Mouse (Mus musculus): ENCODE data around the gene Smad6. TPM values are rescaled to one million over a fixed set of nuclear protein-coding genes. Genes with fewer than 3 reads are reported as not detected.

Gene Smad6
- polyA plus RNA-seq, 1 experiment from 2014 or later, result 1.9 TPM

DNA sequence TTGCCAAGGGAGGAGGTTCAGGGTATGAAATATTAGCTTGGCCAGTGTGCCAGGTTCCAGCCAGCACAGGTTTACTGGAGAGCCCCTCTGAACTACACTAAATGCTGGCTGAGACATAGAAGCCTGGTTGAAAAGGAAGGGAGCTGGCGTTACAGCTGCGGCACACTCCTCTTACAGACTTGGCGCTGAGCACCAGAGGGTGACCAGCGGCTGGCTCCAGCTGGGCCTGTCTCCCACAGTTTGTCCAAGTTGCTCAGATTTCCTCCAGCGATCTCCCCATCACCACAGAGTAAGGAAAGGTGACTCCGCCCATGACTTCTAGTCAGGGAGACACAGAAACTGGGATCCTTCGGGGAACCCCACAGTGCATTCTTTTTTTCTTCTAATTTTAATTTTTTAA lies 95.5 kb downstream of the Smad6 start:
- ATAC-seq (no peak), DNase-seq (ENCODE audit: low spot score) (no peak)
- Histone ChIP-seq H3K27ac (ENCODE audit: low read depth, low read length) (no peak overlapping the region), H3K27me3 (replicated peaks; ENCODE audit: control insufficient read depth, insufficient read depth, low read length) (no peaks in the 10 kb centered on the region; the same call in 1 of the 2 replicates), H3K4me3 (ENCODE audit: low read depth, low read length) (no peak overlapping the region), H3K36me3 (ENCODE audit: control insufficient read depth, insufficient read depth, low read length) (no peaks in the 10 kb centered on the region), H3K4me2 (ENCODE audit: low read length) (no peak overlapping the region), H3K4me1 (ENCODE audit: control insufficient read depth, insufficient read depth, low read length) (peaks cover 10% of the 10 kb centered on the region; the same call in 1 of the 2 replicates), H3K9me3 (replicated peaks; ENCODE audit: control insufficient read depth, low read length) (no peaks in the 10 kb centered on the region), H3K9ac (ENCODE audit: low read length) (no peak overlapping the region)
- WGBS, result 85% methylated on average over 7 of the region's 7 CpGs

DNA sequence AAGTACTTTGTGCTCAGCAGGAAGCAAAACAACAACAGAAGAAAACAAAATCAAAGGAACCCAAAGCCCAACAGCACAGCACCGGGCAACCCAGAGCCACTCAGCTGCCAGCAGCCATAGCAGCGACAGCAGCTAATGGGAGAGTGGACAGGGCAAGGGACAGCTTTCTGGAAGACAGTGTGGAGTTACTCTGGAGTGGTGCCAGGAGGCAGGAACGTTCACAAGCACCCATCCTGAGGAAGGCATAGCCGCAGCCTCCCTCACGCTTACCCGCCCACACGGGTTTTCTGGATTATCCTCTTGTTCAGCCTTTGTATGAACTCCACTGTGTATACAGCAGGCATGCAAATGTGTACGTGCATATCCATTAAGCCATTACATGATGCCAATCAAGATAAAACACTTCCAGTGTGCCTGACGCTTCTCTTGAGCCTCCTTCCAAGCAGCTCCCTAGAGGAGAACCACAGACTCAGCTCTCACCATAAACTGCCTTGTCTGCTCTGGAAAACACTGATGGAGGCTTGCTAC lies 98.6 kb downstream of the Smad6 start:
- H3K4me3 ChIP-seq (ENCODE audit: low read depth, low read length), result no peak overlapping the region
- no peaks in the 10 kb centered on the region; the same call in 1 of the 2 replicates for H3K27me3 ChIP-seq (replicated peaks; ENCODE audit: control insufficient read depth, insufficient read depth, low read length)
- H3K27ac ChIP-seq (ENCODE audit: low read depth, low read length), result 0 out of 2 replicates have a peak overlapping the region, but pooled peaks have one; percentile 14
- no peaks in the 10 kb centered on the region for H3K9me3 ChIP-seq (replicated peaks; ENCODE audit: control insufficient read depth, low read length)
- ATAC-seq (0 out of 2 replicates have a peak, but pooled peaks have one; percentile 12), DNase-seq (ENCODE audit: low spot score) (peak; percentile 49)
- H3K4me2 ChIP-seq (ENCODE audit: low read length), result no peak overlapping the region
- H3K9ac ChIP-seq (ENCODE audit: low read length), result no peak overlapping the region
- 40% methylated on average over 9 of the region's 9 CpGs for WGBS
- H3K4me1 ChIP-seq (ENCODE audit: control insufficient read depth, insufficient read depth, low read length), result peaks cover 10% of the 10 kb centered on the region; the same call in 1 of the 2 replicates
- no peaks in the 10 kb centered on the region for H3K36me3 ChIP-seq (ENCODE audit: control insufficient read depth, insufficient read depth, low read length)

DNA sequence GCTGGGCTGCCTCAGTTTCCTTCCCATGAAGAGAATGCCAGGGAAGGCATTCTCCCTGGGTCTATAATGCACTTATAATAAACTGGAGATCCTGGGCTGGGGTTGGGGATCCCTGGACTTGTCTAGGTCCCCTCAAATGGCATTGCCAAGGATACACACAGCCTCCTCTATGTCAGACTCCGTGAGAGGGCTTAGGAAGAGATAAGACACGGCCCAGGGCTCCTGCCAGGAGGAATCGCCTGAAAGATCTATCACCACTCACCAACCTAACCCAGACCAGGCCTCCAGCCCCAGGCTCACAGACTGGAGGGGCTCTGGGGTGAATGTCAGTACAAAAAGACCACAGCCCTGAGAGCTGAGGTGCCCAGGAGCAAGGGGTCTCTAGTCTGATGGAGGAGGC lies 102.2 kb downstream of the Smad6 start:
- ATAC-seq, result no peak
- no peaks in the 10 kb centered on the region for H3K27me3 ChIP-seq (replicated peaks; ENCODE audit: control insufficient read depth, insufficient read depth, low read length)
- 84% methylated on average over 3 of the region's 3 CpGs for WGBS

DNA sequence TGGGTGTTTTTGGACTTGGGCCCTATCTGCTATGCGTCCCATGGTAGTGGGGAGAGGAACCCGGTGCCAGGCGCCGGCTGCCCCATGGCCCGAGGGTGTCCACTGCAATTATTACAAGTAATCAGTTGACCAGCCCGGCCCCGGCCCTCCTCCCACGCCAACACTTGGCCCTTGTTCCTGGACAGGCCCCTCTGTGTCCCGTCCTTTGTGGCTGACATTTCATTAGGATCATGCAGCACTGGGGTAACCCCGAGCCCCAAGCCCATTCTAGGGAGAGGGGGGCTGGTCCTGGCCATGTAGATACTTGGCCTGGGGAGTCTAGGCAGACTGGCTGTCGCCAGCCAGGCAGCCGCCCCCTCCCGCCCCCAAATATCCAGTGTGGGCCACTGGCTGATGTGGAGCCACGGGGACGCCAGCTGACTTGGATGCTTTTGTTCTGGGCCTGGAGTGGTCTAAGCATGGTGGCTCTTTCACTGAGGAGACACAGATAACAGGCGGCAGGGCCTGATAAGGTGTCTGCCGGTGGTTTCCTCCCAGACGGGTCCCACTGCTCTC lies 102.8 kb downstream of the Smad6 start:
- ATAC-seq, result no peak
- WGBS, result 83% methylated on average over 18 of the region's 18 CpGs
- H3K9me3 ChIP-seq (replicated peaks; ENCODE audit: control insufficient read depth, low read length), result no peaks in the 10 kb centered on the region

More for the DNA sequence above, 102.2 kb downstream of the Smad6 start:
- no peak overlapping the region for H3K4me3 ChIP-seq (ENCODE audit: low read depth, low read length)
- H3K36me3 ChIP-seq (ENCODE audit: control insufficient read depth, insufficient read depth, low read length), result no peaks in the 10 kb centered on the region
- H3K4me1 ChIP-seq (ENCODE audit: control insufficient read depth, insufficient read depth, low read length), result 0 out of 2 replicates have a peak, but pooled peaks cover 2% of the 10 kb centered on the region
- DNase-seq (ENCODE audit: low spot score), result no peak
- H3K27ac ChIP-seq (ENCODE audit: low read depth, low read length), result no peak overlapping the region
- no peak overlapping the region for H3K4me2 ChIP-seq (ENCODE audit: low read length)
- no peaks in the 10 kb centered on the region for H3K9me3 ChIP-seq (replicated peaks; ENCODE audit: control insufficient read depth, low read length)
- H3K9ac ChIP-seq (ENCODE audit: low read length), result no peak overlapping the region

DNA sequence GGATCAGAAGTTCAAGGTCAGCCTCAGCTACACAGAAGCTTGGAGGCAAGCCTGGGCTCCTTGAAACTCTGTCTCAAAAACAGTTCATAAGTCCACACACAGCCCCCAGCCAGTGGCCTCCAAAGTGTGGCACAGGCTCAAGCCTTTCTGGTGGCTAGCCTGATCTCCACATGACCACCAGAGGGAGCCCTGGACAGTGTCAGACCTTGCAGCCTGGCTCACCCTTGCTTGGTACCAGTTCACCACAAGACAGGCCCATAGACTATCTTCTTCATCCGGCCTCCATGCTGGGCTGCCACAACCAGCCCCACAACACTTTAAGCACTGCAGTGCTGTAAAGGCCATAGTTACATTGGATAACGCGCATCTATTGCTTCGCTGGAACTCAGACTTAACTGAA lies 103.6 kb downstream of the Smad6 start:
- ATAC-seq, result peak; percentile 44
- DNase-seq (ENCODE audit: low spot score), result peak; percentile 79
- Histone ChIP-seq H3K4me2 (ENCODE audit: low read length) (no peak overlapping the region), H3K9ac (ENCODE audit: low read length) (no peak overlapping the region), H3K4me3 (ENCODE audit: low read depth, low read length) (no peak overlapping the region), H3K9me3 (replicated peaks; ENCODE audit: control insufficient read depth, low read length) (no peaks in the 10 kb centered on the region), H3K27ac (ENCODE audit: low read depth, low read length) (no peak overlapping the region), H3K27me3 (replicated peaks; ENCODE audit: control insufficient read depth, insufficient read depth, low read length) (no peaks in the 10 kb centered on the region), H3K36me3 (ENCODE audit: control insufficient read depth, insufficient read depth, low read length) (no peaks in the 10 kb centered on the region), H3K4me1 (ENCODE audit: control insufficient read depth, insufficient read depth, low read length) (0 out of 2 replicates have a peak, but pooled peaks cover 2% of the 10 kb centered on the region)
- WGBS, result 67% methylated on average over 4 of the region's 4 CpGs

More for the DNA sequence above, 102.8 kb downstream of the Smad6 start:
- Histone ChIP-seq H3K27ac (ENCODE audit: low read depth, low read length) (no peak overlapping the region), H3K36me3 (ENCODE audit: control insufficient read depth, insufficient read depth, low read length) (no peaks in the 10 kb centered on the region), H3K9ac (ENCODE audit: low read length) (no peak overlapping the region), H3K4me3 (ENCODE audit: low read depth, low read length) (no peak overlapping the region), H3K27me3 (replicated peaks; ENCODE audit: control insufficient read depth, insufficient read depth, low read length) (no peaks in the 10 kb centered on the region), H3K4me2 (ENCODE audit: low read length) (no peak overlapping the region), H3K4me1 (ENCODE audit: control insufficient read depth, insufficient read depth, low read length) (0 out of 2 replicates have a peak, but pooled peaks cover 2% of the 10 kb centered on the region)
- DNase-seq (ENCODE audit: low spot score), result no peak

DNA sequence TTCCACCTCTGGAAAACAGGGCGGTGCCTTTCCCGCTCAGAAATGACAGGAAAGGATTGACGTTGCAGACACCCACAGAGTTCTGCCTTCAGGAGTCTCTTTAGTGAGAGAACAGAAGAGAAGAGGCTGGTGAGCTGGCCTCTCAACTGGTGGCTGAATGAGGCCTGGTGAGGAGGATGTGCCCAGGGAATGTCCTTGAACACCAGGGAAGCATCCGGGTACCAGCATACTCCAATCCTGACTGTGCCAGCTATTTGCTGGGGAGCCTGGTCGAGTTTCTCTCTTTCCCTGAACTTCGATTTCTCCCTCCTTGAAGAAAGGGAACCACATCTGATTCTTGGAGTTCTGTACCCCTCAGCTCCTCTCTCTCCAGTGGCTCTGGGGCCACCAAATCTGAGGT lies 105.4 kb downstream of the Smad6 start:
- no peaks in the 10 kb centered on the region for H3K9me3 ChIP-seq (replicated peaks; ENCODE audit: control insufficient read depth, low read length)
- no peak overlapping the region for H3K4me2 ChIP-seq (ENCODE audit: low read length)
- no peak overlapping the region for H3K27ac ChIP-seq (ENCODE audit: low read depth, low read length)
- H3K4me1 ChIP-seq (ENCODE audit: control insufficient read depth, insufficient read depth, low read length), result 0 out of 2 replicates have a peak, but pooled peaks cover 5% of the 10 kb centered on the region
- WGBS, result 74% methylated on average over 6 of the region's 6 CpGs
- H3K4me3 ChIP-seq (ENCODE audit: low read depth, low read length), result no peak overlapping the region
- no peaks in the 10 kb centered on the region for H3K27me3 ChIP-seq (replicated peaks; ENCODE audit: control insufficient read depth, insufficient read depth, low read length)
- no peaks in the 10 kb centered on the region for H3K36me3 ChIP-seq (ENCODE audit: control insufficient read depth, insufficient read depth, low read length)
- no peak for DNase-seq (ENCODE audit: low spot score)
- no peak overlapping the region for H3K9ac ChIP-seq (ENCODE audit: low read length)
- no peak for ATAC-seq

DNA sequence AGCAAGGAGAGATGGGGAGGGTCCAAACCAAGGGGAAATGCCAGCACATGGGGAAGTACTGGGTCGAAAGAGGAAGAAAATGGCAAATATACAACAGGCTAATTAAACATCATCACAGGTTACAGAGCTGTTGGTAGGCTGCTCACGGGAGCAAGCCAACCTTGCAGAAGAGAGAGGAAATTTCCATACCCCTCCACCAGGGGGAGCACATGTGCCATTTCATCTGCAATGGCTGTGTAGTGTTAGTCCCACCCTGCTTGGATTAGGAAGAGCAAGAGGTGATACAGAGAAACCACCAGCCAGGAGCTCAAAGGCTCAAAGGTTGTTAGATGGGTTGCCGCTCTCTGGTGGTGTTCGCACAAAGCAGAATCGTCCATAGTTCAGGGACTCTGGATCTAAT lies 105.9 kb downstream of the Smad6 start:
- no peak for ATAC-seq
- no peak overlapping the region for H3K4me3 ChIP-seq (ENCODE audit: low read depth, low read length)
- 66% methylated on average over 5 of the region's 5 CpGs for WGBS
- H3K27me3 ChIP-seq (replicated peaks; ENCODE audit: control insufficient read depth, insufficient read depth, low read length), result no peaks in the 10 kb centered on the region
- H3K36me3 ChIP-seq (ENCODE audit: control insufficient read depth, insufficient read depth, low read length), result no peaks in the 10 kb centered on the region
- 0 out of 2 replicates have a peak, but pooled peaks cover 5% of the 10 kb centered on the region for H3K4me1 ChIP-seq (ENCODE audit: control insufficient read depth, insufficient read depth, low read length)
- no peak overlapping the region for H3K9ac ChIP-seq (ENCODE audit: low read length)
- H3K4me2 ChIP-seq (ENCODE audit: low read length), result no peak overlapping the region
- peak; percentile 18 for DNase-seq (ENCODE audit: low spot score)
- no peak overlapping the region for H3K27ac ChIP-seq (ENCODE audit: low read depth, low read length)
- H3K9me3 ChIP-seq (replicated peaks; ENCODE audit: control insufficient read depth, low read length), result no peaks in the 10 kb centered on the region

DNA sequence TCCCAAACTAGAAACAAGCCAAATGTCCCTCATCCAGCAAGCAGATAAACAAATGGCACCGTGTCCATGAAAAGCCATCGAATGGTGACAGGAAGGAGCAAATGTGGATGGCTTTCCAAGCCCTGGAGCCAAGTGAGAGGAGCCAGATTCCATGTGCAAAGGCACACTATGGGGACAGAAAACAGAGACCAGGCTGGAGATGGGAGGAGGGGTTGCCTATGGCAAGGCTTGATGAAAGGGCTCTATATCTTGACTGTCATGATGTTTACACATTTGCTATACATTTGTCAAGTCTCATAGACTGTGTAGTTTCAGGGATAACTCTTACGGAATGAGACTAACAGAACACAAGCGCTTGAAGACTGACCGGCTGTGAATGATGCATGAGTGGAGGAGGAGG lies 106.9 kb downstream of the Smad6 start:
- DNase-seq (ENCODE audit: low spot score), result no peak
- H3K9ac ChIP-seq (ENCODE audit: low read length), result no peak overlapping the region
- H3K27ac ChIP-seq (ENCODE audit: low read depth, low read length), result no peak overlapping the region
- WGBS, result 90% methylated on average over 5 of the region's 5 CpGs
- no peaks in the 10 kb centered on the region for H3K9me3 ChIP-seq (replicated peaks; ENCODE audit: control insufficient read depth, low read length)
- H3K4me3 ChIP-seq (ENCODE audit: low read depth, low read length), result no peak overlapping the region
- 0 out of 2 replicates have a peak, but pooled peaks cover 5% of the 10 kb centered on the region for H3K4me1 ChIP-seq (ENCODE audit: control insufficient read depth, insufficient read depth, low read length)
- no peaks in the 10 kb centered on the region for H3K36me3 ChIP-seq (ENCODE audit: control insufficient read depth, insufficient read depth, low read length)
- no peak for ATAC-seq
- H3K27me3 ChIP-seq (replicated peaks; ENCODE audit: control insufficient read depth, insufficient read depth, low read length), result no peaks in the 10 kb centered on the region
- no peak overlapping the region for H3K4me2 ChIP-seq (ENCODE audit: low read length)

DNA sequence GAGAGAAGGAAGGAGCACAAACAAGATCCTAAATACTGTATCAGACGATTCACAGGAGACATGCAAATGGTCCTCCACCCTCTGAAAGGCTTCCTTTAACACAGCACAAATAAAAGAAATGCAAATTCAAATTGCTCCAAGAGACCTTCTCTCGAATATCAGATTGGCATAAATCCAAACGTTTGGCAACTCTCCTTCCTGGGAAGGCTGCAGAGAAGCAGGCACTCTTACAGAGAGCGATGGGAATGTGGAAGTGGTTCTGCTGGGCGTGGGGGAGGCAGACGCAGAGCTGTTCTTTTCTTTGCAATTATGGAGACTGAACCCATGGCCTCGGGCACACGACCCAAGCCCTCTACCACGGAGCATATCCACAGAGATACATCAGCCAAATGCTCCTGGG lies 109.8 kb downstream of the Smad6 start:
- Histone ChIP-seq H3K4me2 (ENCODE audit: low read length) (no peak overlapping the region), H3K36me3 (ENCODE audit: control insufficient read depth, insufficient read depth, low read length) (no peaks in the 10 kb centered on the region), H3K27me3 (replicated peaks; ENCODE audit: control insufficient read depth, insufficient read depth, low read length) (no peaks in the 10 kb centered on the region), H3K4me1 (ENCODE audit: control insufficient read depth, insufficient read depth, low read length) (0 out of 2 replicates have a peak, but pooled peaks cover 5% of the 10 kb centered on the region), H3K27ac (ENCODE audit: low read depth, low read length) (no peak overlapping the region), H3K4me3 (ENCODE audit: low read depth, low read length) (no peak overlapping the region), H3K9ac (ENCODE audit: low read length) (no peak overlapping the region), H3K9me3 (replicated peaks; ENCODE audit: control insufficient read depth, low read length) (no peaks in the 10 kb centered on the region)
- 21% methylated on average over 9 of the region's 9 CpGs for WGBS
- ATAC-seq (peak; percentile 67), DNase-seq (ENCODE audit: low spot score) (peak; percentile 91)

Measured in forebrain, embryonic 14.5 days (tissue).